Mouse (Mus musculus) kidney, embryonic 16.5 days (tissue): ENCODE measurements around the gene Clstn1. TPM values are rescaled to one million over a fixed set of nuclear protein-coding genes. Genes with fewer than 3 reads are reported as not detected.

Source experiments
- ATAC-seq: fragments of 200-750 bp; cut with Nextera tagmentation; 2 replicates; pipeline ENCODE4 v1.8.0; 2017; ENCODE audit warnings: moderate TSS enrichment; ENCODE audit not compliant: low FRiP score, low TSS enrichment
- H3K27ac ChIP-seq: fragments of 300-500 bp; sonication (generic); 2 replicates; pipeline ENCODE4 v1.5.1; 2014; ENCODE audit warnings: low read length
- H3K27me3 ChIP-seq: fragments of 300-500 bp; sonication (generic); 2 replicates; pipeline ENCODE4 v1.6.1; 2014; ENCODE audit warnings: low read length, control low read depth, mixed read lengths; ENCODE audit not compliant: insufficient read depth
- H3K36me3 ChIP-seq: fragments of 300-500 bp; sonication (generic); 2 replicates; pipeline ENCODE4 v1.6.1; 2014; ENCODE audit warnings: low read length, control low read depth, mixed read lengths; ENCODE audit not compliant: insufficient read depth
- H3K4me1 ChIP-seq: fragments of 300-500 bp; sonication (generic); 2 replicates; pipeline ENCODE4 v1.6.1; 2014; ENCODE audit warnings: low read length, control low read depth, mixed read lengths; ENCODE audit not compliant: insufficient read depth
- H3K4me2 ChIP-seq: fragments of 300-500 bp; sonication (generic); replicated peaks from 2 replicates; pipeline ENCODE4 v1.6.1; 2014; ENCODE audit warnings: low read depth, low read length
- H3K4me3 ChIP-seq: fragments of 300-500 bp; sonication (generic); 2 replicates; pipeline ENCODE4 v1.5.1; 2014; ENCODE audit warnings: mild to moderate bottlenecking, low read length
- H3K9ac ChIP-seq: fragments of 300-500 bp; sonication (generic); replicated peaks from 2 replicates; pipeline ENCODE4 v1.6.1; 2014; ENCODE audit warnings: low read length
- H3K9me3 ChIP-seq: fragments of 300-500 bp; sonication (generic); 2 replicates; pipeline ENCODE4 v1.6.1; 2016; ENCODE audit warnings: low read length, control low read depth
- WGBS: fragments of 180-500 bp; shearing (Covaris S2); extraction: QIAGEN DNeasy Blood & Tissue Kit; methylation state at CpG from one replicate; pipeline ENCODE4 v1.1.7; 2014; 5-methylcytosine and 5-hydroxymethylcytosine counted together
- polyA plus RNA-seq: library from polyadenylated mRNA; unstranded; fragments of >200 nt; fragmentation: Nextera tagmentation; extraction: Ambion mirVana; gene quantifications from 2 replicates; pipeline ENCODE4 v1.2.1, GENCODE M21; 2015

The Clstn1 gene
- polyA plus RNA-seq, 1 experiment from 2014 or later, result 14.1 TPM

DNA sequence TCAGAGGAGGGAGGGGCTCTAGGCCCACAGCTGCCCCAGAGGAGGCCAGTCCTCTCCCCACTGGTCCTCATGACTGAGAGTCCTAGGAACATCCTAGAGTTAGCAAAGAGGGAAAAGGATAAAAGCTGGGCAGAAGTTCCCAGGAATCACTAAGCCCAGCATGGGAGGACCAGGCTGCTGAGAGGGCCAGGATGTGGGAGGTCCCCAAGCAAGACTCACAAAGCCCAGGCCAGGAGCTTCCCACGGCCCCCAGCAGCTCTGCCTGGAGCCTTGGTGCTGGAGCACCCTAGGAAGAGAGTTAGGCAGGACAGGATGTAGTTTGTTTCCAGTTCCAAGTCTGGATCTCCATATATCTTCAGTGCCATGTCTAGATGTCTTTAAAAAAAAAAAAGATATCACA is 91.7 kb downstream of the Clstn1 start:
- peaks cover 20% of the 10 kb centered on the region for H3K4me1 ChIP-seq
- H3K4me2 ChIP-seq, result no peak overlapping the region
- H3K27me3 ChIP-seq, result peaks cover 19% of the 10 kb centered on the region
- H3K9me3 ChIP-seq, result no peaks in the 10 kb centered on the region
- no peak overlapping the region for H3K27ac ChIP-seq
- no peak for ATAC-seq
- H3K4me3 ChIP-seq, result no peak overlapping the region
- H3K36me3 ChIP-seq, result no peaks in the 10 kb centered on the region
- 32% methylated on average over 1 of the region's 1 CpGs for WGBS
- H3K9ac ChIP-seq, result no peak overlapping the region

DNA sequence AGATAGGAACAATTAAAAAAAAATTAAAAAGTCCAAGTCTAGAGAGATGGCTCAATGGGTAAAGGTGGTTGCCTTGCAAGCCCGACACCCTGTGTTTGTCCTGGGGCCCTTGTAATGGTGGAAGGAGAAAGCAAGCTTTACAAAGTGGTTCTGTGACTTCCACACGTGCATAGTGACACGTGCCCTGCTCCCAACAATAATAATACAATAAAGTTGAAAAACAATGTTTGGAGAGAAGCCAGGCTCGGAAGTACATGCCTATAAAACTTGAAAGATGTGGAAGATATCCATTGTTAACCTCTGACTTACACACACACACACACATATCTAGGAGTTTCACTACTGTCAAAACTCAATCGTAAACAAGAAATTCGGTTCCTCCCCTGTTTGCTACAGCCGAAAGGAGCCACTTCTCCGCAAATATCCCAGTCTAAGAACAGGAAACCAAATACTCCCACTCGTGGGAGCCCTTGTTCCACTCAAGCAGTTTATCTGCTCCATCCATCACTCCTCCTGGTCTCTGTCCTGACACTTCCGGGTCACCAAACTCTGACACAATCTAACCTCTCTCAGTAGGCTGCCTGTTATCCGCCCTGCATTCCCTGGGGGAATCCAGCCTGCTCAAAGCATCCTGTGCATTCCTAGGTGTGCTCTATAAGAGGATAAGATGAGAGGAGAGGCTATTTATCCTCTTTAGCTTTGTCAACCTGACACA is 92.9 kb downstream of the Clstn1 start:
- Histone ChIP-seq H3K4me1 (peaks cover 27% of the 10 kb centered on the region), H3K4me3 (no peak overlapping the region), H3K27me3 (peaks cover 13% of the 10 kb centered on the region), H3K9me3 (no peaks in the 10 kb centered on the region), H3K9ac (no peak overlapping the region), H3K27ac (no peak overlapping the region), H3K36me3 (no peaks in the 10 kb centered on the region), H3K4me2 (no peak overlapping the region)
- ATAC-seq, result no peak
- 14% methylated on average over 11 of the region's 11 CpGs for WGBS

DNA sequence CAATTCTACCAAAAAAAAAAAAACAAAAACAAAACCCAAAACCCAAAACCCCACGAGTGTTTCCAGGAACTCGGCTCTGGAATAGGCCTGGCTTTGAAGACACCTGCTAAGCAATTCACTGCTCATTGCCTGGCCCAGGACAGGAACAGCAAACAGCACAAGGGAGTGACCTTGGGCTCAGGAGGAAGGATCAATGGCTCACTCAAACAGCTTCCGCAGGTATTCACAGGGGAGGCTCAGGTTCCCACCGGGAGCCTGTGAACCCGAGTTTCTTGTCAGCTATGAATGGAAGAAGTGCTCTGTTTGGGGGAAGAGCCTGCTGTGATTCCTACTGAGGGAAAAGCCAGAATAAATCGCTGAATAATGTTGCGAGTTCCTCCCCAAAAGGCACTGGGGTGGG is 97.6 kb downstream of the Clstn1 start:
- no peaks in the 10 kb centered on the region; the same call in 1 of the 2 replicates for H3K27me3 ChIP-seq
- no peak overlapping the region for H3K4me3 ChIP-seq
- no peak for ATAC-seq
- H3K4me1 ChIP-seq, result peaks cover 19% of the 10 kb centered on the region; the same call in 1 of the 2 replicates
- no peaks in the 10 kb centered on the region for H3K36me3 ChIP-seq
- no peak overlapping the region for H3K4me2 ChIP-seq
- H3K27ac ChIP-seq, result no peak overlapping the region
- WGBS, result 18% methylated on average over 7 of the region's 7 CpGs
- no peak overlapping the region for H3K9ac ChIP-seq
- H3K9me3 ChIP-seq, result no peaks in the 10 kb centered on the region

DNA sequence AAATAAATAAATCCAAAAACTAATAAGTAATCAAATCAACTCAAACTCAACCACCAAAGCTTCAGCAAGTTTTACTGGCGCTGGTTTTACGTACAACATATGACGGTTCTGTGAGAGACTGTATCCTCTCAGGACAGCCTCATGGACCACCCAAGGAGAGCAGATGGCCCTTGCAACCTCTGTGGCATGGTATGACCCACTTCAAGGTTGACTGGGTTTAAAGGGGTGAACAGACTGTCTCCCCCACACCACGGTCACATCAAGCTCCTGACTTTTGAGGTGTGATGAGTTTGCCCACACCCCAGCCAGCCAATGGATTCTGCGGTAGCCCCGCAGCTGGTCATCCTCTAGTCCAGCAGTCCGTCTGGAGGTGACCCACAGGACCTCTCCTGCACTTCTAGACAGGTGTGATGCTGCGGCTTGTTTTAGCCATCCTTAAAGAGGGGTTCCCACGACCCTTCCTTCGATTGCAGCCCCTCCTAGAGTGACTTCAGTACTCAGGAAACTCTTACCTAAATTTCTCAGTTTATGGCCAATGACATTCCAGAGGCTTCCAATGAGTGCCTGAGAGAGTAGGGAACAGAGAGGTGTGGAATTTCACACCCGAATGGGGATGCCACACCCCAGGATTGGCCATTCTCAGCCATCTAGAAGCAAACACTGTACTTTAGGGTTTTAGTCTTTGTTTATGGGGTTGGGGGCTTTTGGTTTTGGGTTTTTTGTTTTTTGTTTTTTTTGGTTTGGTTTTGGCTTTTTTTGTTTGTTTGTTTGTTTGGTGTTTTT is 98.8 kb downstream of the Clstn1 start:
- no peaks in the 10 kb centered on the region; the same call in 1 of the 2 replicates for H3K27me3 ChIP-seq
- H3K4me3 ChIP-seq, result no peak overlapping the region
- WGBS, result 31% methylated on average over 11 of the region's 11 CpGs
- H3K27ac ChIP-seq, result no peak overlapping the region
- H3K9ac ChIP-seq, result no peak overlapping the region
- H3K9me3 ChIP-seq, result no peaks in the 10 kb centered on the region
- H3K4me1 ChIP-seq, result peaks cover 11% of the 10 kb centered on the region; the same call in 1 of the 2 replicates
- no peak overlapping the region for H3K4me2 ChIP-seq
- ATAC-seq, result no peak
- H3K36me3 ChIP-seq, result no peaks in the 10 kb centered on the region

DNA sequence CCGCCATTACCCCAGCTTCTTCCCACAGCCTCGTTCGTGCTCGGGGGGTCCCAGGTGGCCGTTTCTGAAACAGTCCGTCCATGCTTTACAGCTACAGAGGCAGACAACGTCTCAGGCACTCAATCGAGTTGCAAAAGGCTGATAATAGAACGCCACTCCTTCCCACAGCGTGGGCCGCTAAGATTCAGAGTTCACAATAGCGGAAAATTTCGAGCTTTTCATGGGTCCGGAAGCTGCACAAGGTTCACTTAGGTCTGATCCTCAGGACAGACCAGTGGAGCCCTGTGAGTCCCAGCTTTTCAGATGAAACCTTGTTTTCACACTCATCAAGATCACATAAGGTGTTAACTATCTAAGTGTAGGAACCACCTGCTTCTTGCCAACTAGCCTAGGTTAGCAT is 102.6 kb downstream of the Clstn1 start:
- H3K9ac ChIP-seq, result no peak overlapping the region
- no peak for ATAC-seq
- H3K4me2 ChIP-seq, result no peak overlapping the region
- peaks cover 11% of the 10 kb centered on the region; the same call in 1 of the 2 replicates for H3K4me1 ChIP-seq
- H3K4me3 ChIP-seq, result no peak overlapping the region
- no peak overlapping the region for H3K27ac ChIP-seq
- no peaks in the 10 kb centered on the region for H3K36me3 ChIP-seq
- H3K9me3 ChIP-seq, result no peaks in the 10 kb centered on the region
- no peaks in the 10 kb centered on the region; the same call in 1 of the 2 replicates for H3K27me3 ChIP-seq
- WGBS, result 76% methylated on average over 14 of the region's 14 CpGs

DNA sequence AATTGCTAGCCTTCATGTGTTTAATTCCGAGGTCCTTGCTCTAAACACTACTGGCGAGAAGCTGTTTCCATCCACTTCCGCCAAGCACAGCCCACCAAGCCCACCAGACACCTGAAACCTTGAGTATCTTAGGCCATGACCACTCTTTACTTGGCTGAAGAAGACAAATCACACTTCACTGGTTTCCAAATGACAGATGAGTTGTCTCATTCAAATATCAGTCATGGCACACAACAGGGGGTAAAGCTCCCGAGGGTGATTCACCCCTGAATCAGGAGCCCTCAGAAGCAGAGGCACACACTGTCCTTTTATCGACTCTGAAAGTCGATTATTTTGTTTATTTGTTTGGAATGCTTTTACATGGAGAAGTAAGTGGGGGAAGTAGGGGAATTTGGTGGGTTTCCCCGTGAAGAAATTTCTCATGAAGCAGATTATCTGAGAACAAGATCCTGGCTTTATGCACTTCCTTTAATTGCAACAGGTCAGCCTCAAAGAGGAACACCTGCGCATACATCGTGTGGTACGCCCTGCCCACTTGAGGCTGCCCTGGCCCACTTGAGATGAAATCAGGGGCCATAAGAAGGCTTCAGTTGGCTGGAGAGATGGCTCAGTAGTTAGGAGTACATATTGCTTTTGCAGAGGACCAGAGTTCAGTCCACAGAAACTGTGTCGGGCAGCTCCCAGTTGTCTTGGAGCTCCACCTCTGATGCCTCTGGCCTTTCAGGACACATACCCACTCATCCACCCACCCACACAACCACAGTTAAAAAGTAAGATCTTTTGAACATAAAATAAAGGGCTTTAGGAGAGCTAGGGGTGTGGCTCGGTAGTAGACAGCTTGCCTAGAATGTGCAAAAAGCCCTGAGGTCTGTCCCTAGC is 103.8 kb downstream of the Clstn1 start:
- 81% methylated on average over 12 of the region's 12 CpGs for WGBS
- Histone ChIP-seq H3K36me3 (no peaks in the 10 kb centered on the region), H3K27ac (no peak overlapping the region), H3K4me3 (no peak overlapping the region), H3K27me3 (no peaks in the 10 kb centered on the region; the same call in 1 of the 2 replicates), H3K4me2 (no peak overlapping the region), H3K9ac (no peak overlapping the region), H3K9me3 (no peaks in the 10 kb centered on the region), H3K4me1 (peaks cover 5% of the 10 kb centered on the region; the same call in 1 of the 2 replicates)
- no peak for ATAC-seq

DNA sequence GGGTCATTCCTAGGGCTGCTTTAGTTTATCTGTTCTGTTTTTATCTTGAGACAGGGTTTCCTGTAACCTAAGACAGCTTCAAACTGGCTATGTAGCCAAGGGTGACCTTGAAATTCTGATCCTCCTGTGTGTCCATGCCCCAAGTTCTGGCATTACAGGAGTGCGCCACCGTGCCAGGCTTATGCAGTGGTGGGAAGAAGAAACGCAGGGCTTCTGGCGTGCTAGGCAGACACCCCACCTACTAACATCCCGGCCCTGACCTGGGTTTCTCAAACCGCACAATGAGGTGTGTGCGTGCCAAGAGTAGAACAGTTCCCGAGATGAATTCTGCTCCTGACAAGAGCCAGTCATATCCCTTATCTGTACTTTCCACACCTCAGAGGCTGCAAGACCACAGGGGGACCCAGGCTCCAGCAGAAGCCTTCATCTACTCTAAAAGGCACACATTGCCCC is 104.6 kb downstream of the Clstn1 start:
- Histone ChIP-seq H3K36me3 (no peaks in the 10 kb centered on the region), H3K27ac (no peak overlapping the region), H3K4me1 (peaks cover 6% of the 10 kb centered on the region), H3K9ac (no peak overlapping the region), H3K4me3 (no peak overlapping the region), H3K9me3 (no peaks in the 10 kb centered on the region), H3K4me2 (no peak overlapping the region), H3K27me3 (no peaks in the 10 kb centered on the region)
- 79% methylated on average over 8 of the region's 8 CpGs for WGBS
- ATAC-seq, result no peak

DNA sequence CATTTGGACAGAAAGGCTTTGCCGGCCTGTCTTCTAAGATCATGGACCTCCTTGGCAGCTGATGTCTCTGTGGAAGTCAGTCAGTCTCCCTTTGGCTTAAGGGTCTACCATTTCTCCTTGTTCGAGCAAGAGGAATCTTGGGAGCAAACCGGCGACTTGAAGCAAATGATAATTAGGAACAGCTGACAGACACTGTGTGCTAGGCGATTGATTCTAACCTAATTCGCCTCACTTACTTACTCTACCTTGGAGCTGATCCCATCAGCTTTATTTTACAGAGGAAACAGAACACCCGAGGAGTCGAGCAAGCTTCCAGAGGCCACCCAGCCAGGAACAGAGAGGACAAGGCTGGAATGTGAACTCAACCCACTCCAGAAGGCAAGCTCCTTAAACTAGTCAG is 105.1 kb downstream of the Clstn1 start:
- 62% methylated on average over 8 of the region's 8 CpGs for WGBS
- no peak for ATAC-seq
- H3K4me2 ChIP-seq, result no peak overlapping the region

DNA sequence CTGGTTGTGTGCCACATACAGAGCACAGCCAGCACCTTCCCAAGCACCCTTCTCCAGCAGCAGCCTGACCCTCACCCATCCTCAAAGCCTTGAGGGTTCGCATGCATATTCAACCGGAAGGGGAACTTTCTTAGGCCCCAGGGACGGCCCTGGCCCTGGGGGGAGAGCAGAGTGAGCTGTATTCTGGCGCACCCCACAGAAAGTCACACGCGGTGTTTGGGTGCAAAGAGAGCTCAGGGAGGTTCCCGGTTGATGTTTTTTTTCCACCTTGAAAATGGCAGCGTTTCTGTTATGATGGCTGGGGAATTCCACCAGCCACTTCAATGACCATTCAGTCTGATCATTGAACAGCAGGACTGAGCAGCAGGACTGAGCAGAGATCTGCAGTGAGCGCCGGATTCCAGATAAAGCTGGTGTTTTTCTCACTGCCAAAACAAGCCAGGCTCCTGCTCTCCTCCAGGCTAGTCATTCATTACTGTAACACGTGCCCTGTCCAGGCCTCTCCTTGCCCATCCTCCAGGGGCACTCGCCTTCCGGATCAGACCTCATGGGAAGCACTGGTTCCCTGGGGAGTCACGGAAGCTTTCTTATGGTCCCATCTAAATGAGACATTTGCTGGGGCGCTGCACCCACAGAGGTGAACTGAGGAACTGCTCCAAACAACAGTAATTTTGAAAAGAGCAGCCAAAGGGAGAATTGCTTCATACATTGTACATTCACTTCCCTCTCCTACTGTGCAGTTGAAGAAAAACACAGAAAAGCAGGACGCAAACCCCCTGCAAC is 110.1 kb downstream of the Clstn1 start:
- Histone ChIP-seq H3K4me1 (peaks cover 21% of the 10 kb centered on the region), H3K27ac (no peak overlapping the region), H3K36me3 (no peaks in the 10 kb centered on the region), H3K4me3 (no peak overlapping the region), H3K9ac (no peak overlapping the region), H3K4me2 (no peak overlapping the region), H3K9me3 (no peaks in the 10 kb centered on the region), H3K27me3 (no peaks in the 10 kb centered on the region)
- 35% methylated on average over 16 of the region's 16 CpGs for WGBS
- ATAC-seq, result peak; percentile 58

More for the DNA sequence above, 105.1 kb downstream of the Clstn1 start:
- Histone ChIP-seq H3K27me3 (no peaks in the 10 kb centered on the region), H3K4me1 (peaks cover 12% of the 10 kb centered on the region), H3K27ac (no peak overlapping the region), H3K4me3 (no peak overlapping the region), H3K36me3 (no peaks in the 10 kb centered on the region), H3K9ac (no peak overlapping the region), H3K9me3 (no peaks in the 10 kb centered on the region)
